25 mouse cellular contexts compared by ENCODE assay signal in the genomic region with DNA sequence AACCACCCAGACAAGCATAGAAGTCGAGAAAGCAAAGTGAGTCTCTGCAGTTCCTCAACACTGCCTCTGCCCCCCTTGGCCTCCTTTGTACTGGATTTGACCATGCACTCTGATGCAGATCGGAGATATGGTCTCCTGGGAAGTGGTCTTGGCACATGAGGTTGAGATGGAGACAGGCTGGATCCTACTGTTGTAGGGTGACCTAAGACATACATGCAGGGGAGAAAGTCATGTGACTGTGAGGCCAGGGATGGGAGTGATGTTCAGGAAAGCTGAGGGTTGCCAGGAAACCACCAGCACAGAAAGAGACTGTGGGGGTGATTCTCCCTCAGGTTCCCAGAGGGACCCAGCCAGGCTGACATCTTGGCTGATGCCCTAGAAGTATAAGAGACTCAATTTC.
DNase-seq lines count a peak whose midpoint lies in the region; ATAC-seq and TF ChIP-seq lines count a peak whose summit lies in the region.
"Had no signal": no experiment of that assay in that cellular context is flagged by ENCODE, and none has a peak within 500 bp of the region (broad histone marks: within the 10 kb centered on the region; RNA-seq: fewer than 3 reads in every experiment).

No protein-coding gene starts in this region.

- no peak overlapping the region for H3K9ac ChIP-seq in heart, embryonic 15.5 days
- H3K9ac ChIP-seq in neural tube, embryonic 14.5 days (replicated peaks; ENCODE audit: low read depth, low read length) = no peak overlapping the region
- no peak overlapping the region for H3K9ac ChIP-seq in forebrain, embryonic 11.5 days (ENCODE audit: low read length)
- H3K9ac ChIP-seq: embryonic facial prominence, embryonic 15.5 days; hindbrain, embryonic 14.5 days; liver, embryonic 12.5 days; liver, postnatal 0 days; neural tube, embryonic 15.5 days had no signal

- no peaks in the 10 kb centered on the region for H3K9me3 ChIP-seq in heart, embryonic 10.5 days
- no peaks in the 10 kb centered on the region for H3K9me3 ChIP-seq in heart, embryonic 15.5 days (replicated peaks)
- H3K9me3 ChIP-seq in neural tube, embryonic 14.5 days (ENCODE audit: control insufficient read depth, low read length) = no peaks in the 10 kb centered on the region
- no peaks in the 10 kb centered on the region for H3K9me3 ChIP-seq in forebrain, embryonic 11.5 days (ENCODE audit: control insufficient read depth, low read length)
- H3K9me3 ChIP-seq: embryonic facial prominence, embryonic 10.5 days; embryonic facial prominence, embryonic 15.5 days; liver, embryonic 12.5 days; neural tube, embryonic 15.5 days had no signal

- no peaks in the 10 kb centered on the region for H3K36me3 ChIP-seq in heart, embryonic 10.5 days
- H3K36me3 ChIP-seq in heart, embryonic 15.5 days = no peaks in the 10 kb centered on the region
- no peaks in the 10 kb centered on the region for H3K36me3 ChIP-seq in neural tube, embryonic 14.5 days (ENCODE audit: control insufficient read depth, insufficient read depth, low read length)
- H3K36me3 ChIP-seq in forebrain, embryonic 11.5 days (ENCODE audit: control insufficient read depth, insufficient read depth, low read length) = no peaks in the 10 kb centered on the region
- H3K36me3 ChIP-seq: embryonic facial prominence, embryonic 10.5 days; embryonic facial prominence, embryonic 15.5 days; liver, embryonic 12.5 days; neural tube, embryonic 15.5 days had no signal

- no peak for DNase-seq in heart, embryonic 10.5 days (ENCODE audit: low spot score)
- no peak for DNase-seq in heart, adult 8-10 months (ENCODE audit: low spot score)
- DNase-seq in heart, postnatal 36 days = no peak
- DNase-seq in neural tube, embryonic 10.5 days (ENCODE audit: extremely low spot score, low spot score) = no peak
- DNase-seq in forebrain, embryonic 11.5 days (ENCODE audit: low spot score) = no peak
- DNase-seq: adrenal gland, adult 8-10 months; cerebellum, adult 2 months; cerebellum, postnatal 14 days; gastrocnemius, postnatal 14 days; kidney, adult 2 months; left cerebral cortex, postnatal 4 days; retina, postnatal 1 day; right cerebral cortex, postnatal 14 days had no signal

- peak overlapping the region; percentile 48 for H3K27ac ChIP-seq in heart, embryonic 10.5 days
- peak overlapping the region; percentile 57 for H3K27ac ChIP-seq in heart, embryonic 15.5 days
- H3K27ac ChIP-seq in neural tube, embryonic 14.5 days (ENCODE audit: low read depth, low read length) = no peak overlapping the region
- peak overlapping the region; percentile 91; the same call in 1 of the 2 replicates for H3K27ac ChIP-seq in embryonic fibroblast, embryonic 13.5 days (ENCODE audit: insufficient read depth, low read length)
- no peak overlapping the region for H3K27ac ChIP-seq in forebrain, embryonic 11.5 days (ENCODE audit: low read depth, low read length)
- H3K27ac ChIP-seq: embryonic facial prominence, embryonic 10.5 days; embryonic facial prominence, embryonic 15.5 days; hindbrain, embryonic 14.5 days; liver, embryonic 12.5 days; neural tube, embryonic 15.5 days had no signal

- TF ChIP-seq POLR2A in embryonic fibroblast, embryonic 13.5 days (IDR thresholded peaks at IDR 0.05; ENCODE audit: low read depth, low read length) = no peak

- no peak overlapping the region; the same call in 1 of the 2 replicates for H3K4me2 ChIP-seq in heart, embryonic 15.5 days
- H3K4me2 ChIP-seq in neural tube, embryonic 14.5 days (ENCODE audit: low read depth, low read length) = no peak overlapping the region
- H3K4me2 ChIP-seq in forebrain, embryonic 11.5 days (ENCODE audit: low read depth, low read length, severe bottlenecking) = no peak overlapping the region
- H3K4me2 ChIP-seq: embryonic facial prominence, embryonic 15.5 days; hindbrain, embryonic 14.5 days; liver, embryonic 12.5 days; midbrain, embryonic 11.5 days; neural tube, embryonic 15.5 days had no signal

- TF ChIP-seq CTCF in embryonic fibroblast, embryonic 13.5 days (IDR thresholded peaks at IDR 0.05; ENCODE audit: borderline replicate concordance, insufficient read depth, low read length) = no peak

- no peak for ATAC-seq in heart, embryonic 15.5 days (replicated peaks; ENCODE audit: insufficient number of reproducible peaks, insufficient read depth, low FRiP score, low read depth)
- ATAC-seq in neural tube, embryonic 14.5 days (ENCODE audit: low read depth) = peak; percentile 11; the same call in 1 of the 2 replicates
- no peak for ATAC-seq in forebrain, embryonic 11.5 days (replicated peaks; ENCODE audit: low FRiP score)
- ATAC-seq: forebrain, embryonic 14.5 days; inflammation-experienced regulatory T-cells, adult 6 months; liver, embryonic 12.5 days; liver, postnatal 0 days had no signal

- no peak overlapping the region for H3K4me3 ChIP-seq in heart, embryonic 10.5 days
- H3K4me3 ChIP-seq in heart, embryonic 15.5 days = no peak overlapping the region
- H3K4me3 ChIP-seq in neural tube, embryonic 14.5 days (ENCODE audit: low read depth, low read length) = no peak overlapping the region
- no peak overlapping the region for H3K4me3 ChIP-seq in embryonic fibroblast, embryonic 13.5 days (ENCODE audit: insufficient read depth, low read length)
- H3K4me3 ChIP-seq in forebrain, embryonic 11.5 days (ENCODE audit: low read depth, low read length) = no peak overlapping the region
- H3K4me3 ChIP-seq: embryonic facial prominence, embryonic 10.5 days; embryonic facial prominence, embryonic 15.5 days; liver, embryonic 12.5 days; neural tube, embryonic 15.5 days had no signal

- 0 out of 2 replicates have a peak, but pooled peaks cover 10% of the 10 kb centered on the region for H3K4me1 ChIP-seq in heart, embryonic 10.5 days
- H3K4me1 ChIP-seq in heart, embryonic 15.5 days (replicated peaks) = peaks cover 21% of the 10 kb centered on the region
- no peaks in the 10 kb centered on the region for H3K4me1 ChIP-seq in neural tube, embryonic 14.5 days (ENCODE audit: control insufficient read depth, insufficient read depth, low read length)
- H3K4me1 ChIP-seq in embryonic fibroblast, embryonic 13.5 days (ENCODE audit: control insufficient read depth, insufficient read depth, low read length) = peaks cover 33% of the 10 kb centered on the region
- H3K4me1 ChIP-seq in forebrain, embryonic 11.5 days (replicated peaks; ENCODE audit: control insufficient read depth, insufficient read depth, low read length) = no peaks in the 10 kb centered on the region
- H3K4me1 ChIP-seq: liver, embryonic 12.5 days; neural tube, embryonic 15.5 days had no signal

- WGBS in heart, embryonic 10.5 days = 67% methylated on average over 2 of the region's 2 CpGs
- WGBS in heart, embryonic 15.5 days = 52% methylated on average over 2 of the region's 2 CpGs
- 82% methylated on average over 2 of the region's 2 CpGs for WGBS in neural tube, embryonic 14.5 days
- 88% methylated on average over 2 of the region's 2 CpGs for WGBS in forebrain, embryonic 11.5 days

- intact Hi-C loops in heart, postnatal 36 days (cut with DNase I) = no loop called here

- H3K27me3 ChIP-seq in heart, embryonic 10.5 days (ENCODE audit: insufficient read depth, poor library complexity, severe bottlenecking) = no peaks in the 10 kb centered on the region
- no peaks in the 10 kb centered on the region for H3K27me3 ChIP-seq in heart, embryonic 15.5 days
- no peaks in the 10 kb centered on the region for H3K27me3 ChIP-seq in neural tube, embryonic 14.5 days (ENCODE audit: control insufficient read depth, insufficient read depth, low read length)
- no peaks in the 10 kb centered on the region for H3K27me3 ChIP-seq in forebrain, embryonic 11.5 days (ENCODE audit: control insufficient read depth, insufficient read depth, low read length)
- H3K27me3 ChIP-seq: embryonic facial prominence, embryonic 15.5 days; liver, embryonic 12.5 days; neural tube, embryonic 15.5 days had no signal

Comparison
In these comparisons a context has a peak if more than half of its experiments do, and no peak if none do; other contexts are left out.
1. H3K27ac ChIP-seq: peak in heart, embryonic 10.5 days (single experiment), heart, embryonic 15.5 days (single experiment) and embryonic fibroblast, embryonic 13.5 days (single experiment); none in neural tube, embryonic 14.5 days (single experiment) and forebrain, embryonic 11.5 days (single experiment).